Mouse (Mus musculus) mesoderm, embryonic 11.5 days (tissue): ENCODE results near the gene Sult2b1.
A peak's percentile ranks its signal among the peaks of the same experiment; 100 is the strongest.

ENCODE experiments used
- DNase-seq: peaks from one replicate; pipeline ENCODE4 v3.0.0-alpha.2; 2012; ENCODE audit warnings: low read depth, low spot score

Sult2b1 gene

GRCm38 (mm10) chr7:45695098-45695497 is 89.4 kb downstream of the Sult2b1 start:
- DNase-seq, result peak; percentile 68

DNA sequence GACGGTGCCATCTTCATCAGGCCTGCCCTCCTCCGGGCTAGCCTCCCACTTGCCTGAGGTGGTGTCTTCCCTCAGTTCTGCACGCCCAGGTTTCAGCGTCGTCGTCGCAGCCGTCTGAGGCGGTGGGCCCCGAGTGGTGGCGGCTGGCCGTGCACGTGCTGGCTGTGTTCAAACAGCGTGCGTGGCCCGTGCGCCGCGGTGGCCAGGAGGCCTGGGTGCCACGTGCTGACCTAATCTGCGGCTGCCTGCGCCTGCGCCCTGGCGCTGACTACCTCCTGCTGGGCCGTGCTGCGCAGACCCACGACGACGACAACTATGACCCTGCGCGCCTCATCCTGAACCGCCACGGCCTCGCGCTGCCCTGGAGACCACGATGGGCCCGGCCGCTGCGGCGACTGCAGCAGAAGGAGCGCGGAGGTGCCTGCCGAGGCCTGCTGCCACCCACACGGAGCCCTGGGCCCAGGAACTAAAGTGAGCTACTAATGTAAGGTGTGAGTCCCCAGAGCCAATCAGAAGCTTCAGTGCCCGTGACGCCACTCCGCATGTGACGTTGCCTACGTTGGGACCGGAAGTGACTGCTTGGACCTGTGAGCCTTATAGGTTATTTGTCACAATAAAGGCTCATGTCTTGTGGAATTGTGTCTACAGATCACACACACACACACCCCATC is 90.4 kb downstream of the Sult2b1 start, which contains the start of gene Sec1:
TSS of gene Sec1 (minus strand) at position 482 of the 671 bp plus-strand sequence.
- DNase-seq, result no peak

- no peak for DNase-seq
Observed at GRCm38 (mm10) chr7:45692364-45692763, 92.1 kb downstream of the Sult2b1 start.

GRCm38 (mm10) chr7:45689800-45690199 is 94.7 kb downstream of the Sult2b1 start:
- no peak for DNase-seq

- DNase-seq, result no peak
Observed at GRCm38 (mm10) chr7:45689099-45689498, 95.4 kb downstream of the Sult2b1 start.

GRCm38 (mm10) chr7:45686841-45687240 is 97.6 kb downstream of the Sult2b1 start:
- no peak for DNase-seq

- DNase-seq, result peak; percentile 44
Observed at GRCm38 (mm10) chr7:45685811-45686210, 98.7 kb downstream of the Sult2b1 start.

DNA sequence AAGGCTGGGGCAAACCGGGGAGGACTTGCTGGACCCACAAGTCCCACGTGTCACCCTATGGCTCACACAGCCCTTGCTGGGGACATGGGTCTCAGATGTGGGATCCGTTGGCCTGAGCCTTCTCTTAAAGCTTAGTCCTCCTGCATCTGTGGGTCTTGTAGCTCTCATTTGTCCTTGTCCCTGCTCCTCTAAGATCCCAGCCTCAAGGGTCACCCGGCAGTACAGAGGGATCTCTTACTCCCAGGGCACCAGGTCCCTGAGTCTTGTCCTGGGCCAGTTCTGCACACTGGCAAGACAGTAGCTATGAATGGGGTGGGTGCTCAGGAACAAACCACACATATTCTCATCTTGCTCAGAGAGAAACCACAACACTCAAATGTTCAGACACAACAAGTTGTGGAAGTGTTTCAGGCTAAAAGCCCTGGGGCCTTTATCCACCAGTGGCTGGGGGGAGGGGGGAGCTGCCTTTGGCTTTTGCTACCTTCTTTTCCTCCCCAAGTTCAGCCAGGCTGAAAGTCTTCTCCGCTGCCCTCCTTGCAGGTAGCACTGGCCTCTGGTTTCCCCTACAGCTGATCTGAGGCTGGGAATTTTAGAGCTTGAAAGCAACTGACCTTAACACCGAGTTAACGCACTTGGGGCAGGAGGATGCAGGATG is 100.9 kb downstream of the Sult2b1 start, which contains the start of gene Ntn5:
TSS of gene Ntn5 (plus strand) at position 627 of the 655 bp plus-strand sequence.
- DNase-seq, result no peak

- peak; percentile 94 for DNase-seq
Observed at GRCm38 (mm10) chr7:45682144-45683126, 102.0 kb downstream of the Sult2b1 start.

DNA sequence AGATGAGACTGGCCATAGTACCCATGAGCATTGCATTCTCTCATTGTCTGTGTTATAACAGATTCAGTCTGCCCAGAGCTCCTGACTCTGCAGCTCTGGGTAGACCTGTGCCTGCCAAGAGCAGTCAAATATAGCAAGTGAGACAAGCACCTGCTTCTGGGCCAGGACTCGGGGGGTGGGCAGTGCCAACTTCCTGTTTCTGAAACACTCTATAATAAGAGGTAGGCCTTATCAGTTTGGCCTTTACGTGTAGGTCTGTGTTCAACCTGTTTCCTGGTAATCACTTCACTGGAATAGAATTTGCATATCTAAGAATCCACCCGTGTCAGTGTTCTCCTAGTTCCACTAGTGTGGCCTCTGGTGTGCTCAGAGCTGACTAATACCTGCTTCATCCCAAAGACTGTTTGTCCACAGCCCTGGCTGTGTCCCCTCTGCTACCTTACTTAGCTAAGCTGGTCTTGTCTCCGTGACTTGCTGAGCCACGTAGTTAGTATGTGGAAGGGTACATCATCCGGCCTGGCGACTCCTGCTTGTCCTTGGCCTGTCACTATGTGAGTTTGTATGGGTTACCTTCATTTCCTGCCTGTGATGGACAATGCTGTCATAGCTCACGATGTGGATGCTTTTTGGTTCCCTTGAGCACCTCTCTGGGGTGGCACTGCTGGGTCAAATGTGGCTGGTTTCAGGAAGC is 103.3 kb downstream of the Sult2b1 start:
- DNase-seq, result no peak
